Mouse (Mus musculus): ENCODE results near the gene Rab42. TPM values are rescaled to one million over a fixed set of nuclear protein-coding genes. Genes with fewer than 3 reads are reported as not detected.
"Not testable (repeated sequence)": the region's sequence is repeated elsewhere in the genome, so short reads cannot be mapped to it uniquely, and the experiment has no call there.

The Rab42 gene
- polyA plus RNA-seq, 1 experiment from 2014 or later, result 2.6 TPM

- H3K27ac ChIP-seq (ENCODE audit: low read length), result peak overlapping the region; percentile 94
- H3K36me3 ChIP-seq (ENCODE audit: control insufficient read depth, insufficient read depth), result peaks cover 29% of the 10 kb centered on the region
- H3K9ac ChIP-seq (ENCODE audit: low read length), result peak overlapping the region; percentile 98
- H3K4me1 ChIP-seq (ENCODE audit: control insufficient read depth, insufficient read depth, low read length), result peaks cover 11% of the 10 kb centered on the region
- ATAC-seq (replicated peaks; ENCODE audit: extremely low read depth, insufficient read depth, low FRiP score), result peak; percentile 92
- H3K4me3 ChIP-seq (ENCODE audit: low read length), result peak overlapping the region; percentile 92
- WGBS, result under 1% methylated on average over 41 of the region's 41 CpGs
- H3K4me2 ChIP-seq (ENCODE audit: low read depth, low read length), result peak overlapping the region; percentile 84
- no peaks in the 10 kb centered on the region for H3K27me3 ChIP-seq (ENCODE audit: control insufficient read depth, insufficient read depth, low read length)
- no peaks in the 10 kb centered on the region for H3K9me3 ChIP-seq (replicated peaks; ENCODE audit: control insufficient read depth, low read length)
Observed at GRCm38 (mm10) chr4:132308437-132309139, 5.4 kb upstream of the Rab42 start.

GRCm38 (mm10) chr4:132306004-132306403, 2.8 kb upstream of the Rab42 start:
- no peak for ATAC-seq (replicated peaks; ENCODE audit: extremely low read depth, insufficient read depth, low FRiP score)
- Histone ChIP-seq H3K4me1 (ENCODE audit: control insufficient read depth, insufficient read depth, low read length) (peaks cover 23% of the 10 kb centered on the region), H3K27ac (ENCODE audit: low read length) (no peak overlapping the region), H3K36me3 (ENCODE audit: control insufficient read depth, insufficient read depth) (peaks cover 11% of the 10 kb centered on the region), H3K27me3 (ENCODE audit: control insufficient read depth, insufficient read depth, low read length) (no peaks in the 10 kb centered on the region), H3K4me3 (ENCODE audit: low read length) (no peak overlapping the region), H3K9ac (ENCODE audit: low read length) (no peak overlapping the region), H3K4me2 (ENCODE audit: low read depth, low read length) (no peak overlapping the region), H3K9me3 (replicated peaks; ENCODE audit: control insufficient read depth, low read length) (no peaks in the 10 kb centered on the region)
- 70% methylated on average over 6 of the region's 6 CpGs for WGBS

GRCm38 (mm10) chr4:132305276-132305675, 2.1 kb upstream of the Rab42 start:
- Histone ChIP-seq H3K9me3 (replicated peaks; ENCODE audit: control insufficient read depth, low read length) (no peaks in the 10 kb centered on the region), H3K4me2 (ENCODE audit: low read depth, low read length) (no peak overlapping the region), H3K4me3 (ENCODE audit: low read length) (no peak overlapping the region), H3K4me1 (ENCODE audit: control insufficient read depth, insufficient read depth, low read length) (peaks cover 19% of the 10 kb centered on the region), H3K36me3 (ENCODE audit: control insufficient read depth, insufficient read depth) (peaks cover 4% of the 10 kb centered on the region), H3K27me3 (ENCODE audit: control insufficient read depth, insufficient read depth, low read length) (no peaks in the 10 kb centered on the region), H3K27ac (ENCODE audit: low read length) (no peak overlapping the region), H3K9ac (ENCODE audit: low read length) (no peak overlapping the region)
- 69% methylated on average over 8 of the region's 8 CpGs for WGBS
- ATAC-seq (replicated peaks; ENCODE audit: extremely low read depth, insufficient read depth, low FRiP score), result no peak

- Histone ChIP-seq H3K4me3 (ENCODE audit: low read length) (peak overlapping the region; percentile 65), H3K9ac (ENCODE audit: low read length) (peak overlapping the region; percentile 80), H3K4me2 (ENCODE audit: low read depth, low read length) (peak overlapping the region; percentile 80), H3K4me1 (ENCODE audit: control insufficient read depth, insufficient read depth, low read length) (peaks cover 12% of the 10 kb centered on the region)
- not testable (repeated sequence) for H3K9me3 ChIP-seq (replicated peaks; ENCODE audit: control insufficient read depth, low read length); H3K36me3 ChIP-seq (ENCODE audit: control insufficient read depth, insufficient read depth); H3K27ac ChIP-seq (ENCODE audit: low read length); ATAC-seq (replicated peaks; ENCODE audit: extremely low read depth, insufficient read depth, low FRiP score); H3K27me3 ChIP-seq (ENCODE audit: control insufficient read depth, insufficient read depth, low read length)
- WGBS, result 40% methylated on average over 6 of the region's 6 CpGs
Observed at GRCm38 (mm10) chr4:132303484-132303883, 299 bp upstream of the Rab42 start.

- Histone ChIP-seq H3K4me3 (ENCODE audit: low read length) (peak overlapping the region; percentile 65), H3K9me3 (replicated peaks; ENCODE audit: control insufficient read depth, low read length) (no peaks in the 10 kb centered on the region), H3K9ac (ENCODE audit: low read length) (peak overlapping the region; percentile 80), H3K27me3 (ENCODE audit: control insufficient read depth, insufficient read depth, low read length) (no peaks in the 10 kb centered on the region), H3K27ac (ENCODE audit: low read length) (peak overlapping the region; percentile 61), H3K36me3 (ENCODE audit: control insufficient read depth, insufficient read depth) (no peaks in the 10 kb centered on the region), H3K4me1 (ENCODE audit: control insufficient read depth, insufficient read depth, low read length) (peaks cover 12% of the 10 kb centered on the region), H3K4me2 (ENCODE audit: low read depth, low read length) (peak overlapping the region; percentile 80)
- no peak for ATAC-seq (replicated peaks; ENCODE audit: extremely low read depth, insufficient read depth, low FRiP score)
- WGBS, result 59% methylated on average over 16 of the region's 16 CpGs
Observed at GRCm38 (mm10) chr4:132301965-132302938, 933 bp downstream of the Rab42 start.

- Histone ChIP-seq H3K27me3 (ENCODE audit: control insufficient read depth, insufficient read depth, low read length) (no peaks in the 10 kb centered on the region), H3K4me1 (ENCODE audit: control insufficient read depth, insufficient read depth, low read length) (peaks cover 12% of the 10 kb centered on the region), H3K9ac (ENCODE audit: low read length) (no peak overlapping the region), H3K4me3 (ENCODE audit: low read length) (no peak overlapping the region), H3K36me3 (ENCODE audit: control insufficient read depth, insufficient read depth) (no peaks in the 10 kb centered on the region), H3K9me3 (replicated peaks; ENCODE audit: control insufficient read depth, low read length) (no peaks in the 10 kb centered on the region), H3K4me2 (ENCODE audit: low read depth, low read length) (no peak overlapping the region), H3K27ac (ENCODE audit: low read length) (peak overlapping the region; percentile 45)
- ATAC-seq (replicated peaks; ENCODE audit: extremely low read depth, insufficient read depth, low FRiP score), result no peak
- 53% methylated on average over 6 of the region's 6 CpGs for WGBS
Observed at GRCm38 (mm10) chr4:132301486-132301885, 1.7 kb downstream of the Rab42 start.

- Histone ChIP-seq H3K4me3 (ENCODE audit: low read length) (no peak overlapping the region), H3K27ac (ENCODE audit: low read length) (no peak overlapping the region), H3K9ac (ENCODE audit: low read length) (no peak overlapping the region), H3K4me2 (ENCODE audit: low read depth, low read length) (no peak overlapping the region), H3K9me3 (replicated peaks; ENCODE audit: control insufficient read depth, low read length) (no peaks in the 10 kb centered on the region), H3K27me3 (ENCODE audit: control insufficient read depth, insufficient read depth, low read length) (no peaks in the 10 kb centered on the region), H3K36me3 (ENCODE audit: control insufficient read depth, insufficient read depth) (no peaks in the 10 kb centered on the region), H3K4me1 (ENCODE audit: control insufficient read depth, insufficient read depth, low read length) (peaks cover 12% of the 10 kb centered on the region)
- no peak for ATAC-seq (replicated peaks; ENCODE audit: extremely low read depth, insufficient read depth, low FRiP score)
- 81% methylated on average over 1 of the region's 1 CpGs for WGBS
Observed at GRCm38 (mm10) chr4:132299849-132300248, 3.3 kb downstream of the Rab42 start.

GRCm38 (mm10) chr4:132295696-132296390, 7.3 kb downstream of the Rab42 start:
- H3K36me3 ChIP-seq (ENCODE audit: control insufficient read depth, insufficient read depth), result peaks cover 12% of the 10 kb centered on the region
- no peak overlapping the region for H3K9ac ChIP-seq (ENCODE audit: low read length)
- no peak overlapping the region for H3K27ac ChIP-seq (ENCODE audit: low read length)
- H3K4me3 ChIP-seq (ENCODE audit: low read length), result no peak overlapping the region
- no peaks in the 10 kb centered on the region for H3K27me3 ChIP-seq (ENCODE audit: control insufficient read depth, insufficient read depth, low read length)
- ATAC-seq (replicated peaks; ENCODE audit: extremely low read depth, insufficient read depth, low FRiP score), result no peak
- peaks cover 5% of the 10 kb centered on the region for H3K9me3 ChIP-seq (replicated peaks; ENCODE audit: control insufficient read depth, low read length)
- no peaks in the 10 kb centered on the region for H3K4me1 ChIP-seq (ENCODE audit: control insufficient read depth, insufficient read depth, low read length)
- 46% methylated on average over 8 of the region's 8 CpGs for whole genome bisulfite sequencing
- no peak overlapping the region for H3K4me2 ChIP-seq (ENCODE audit: low read depth, low read length)

Data from heart, embryonic 16.5 days (tissue).